8 mouse cellular contexts compared by ENCODE assay signal in genomic region chr13:67060786-67061358, GRCm38 (mm10). TPM values are rescaled to one million over a fixed set of nuclear protein-coding genes. Genes with fewer than 3 reads are reported as not detected.
DNase-seq lines count a peak whose midpoint lies in the region; ATAC-seq and TF ChIP-seq lines count a peak whose summit lies in the region.

Gene Zfp712, minus strand, starts transcription at chr13:67061170.

- H3K36me3 ChIP-seq in heart, embryonic 11.5 days (ENCODE audit: control insufficient read depth, insufficient read depth, low read length): no peaks in the 10 kb centered on the region
- H3K36me3 ChIP-seq in kidney, embryonic 16.5 days (ENCODE audit: insufficient read depth, low read length): no peaks in the 10 kb centered on the region
- no peaks in the 10 kb centered on the region for H3K36me3 ChIP-seq in liver, adult 2 months (ENCODE audit: control insufficient read depth, insufficient read depth, low read length)
- no peaks in the 10 kb centered on the region for H3K36me3 ChIP-seq in myocyte (ENCODE audit: control insufficient read depth, insufficient read depth)
- H3K36me3 ChIP-seq in splenic B cell, adult 2 months (ENCODE audit: control insufficient read depth, insufficient read depth, low read length, poor library complexity, severe bottlenecking): no peaks in the 10 kb centered on the region

- 1% methylated on average over 27 of the region's 27 CpGs for WGBS in heart, embryonic 11.5 days (ENCODE audit: insufficient replicate concordance)
- under 1% methylated on average over 27 of the region's 27 CpGs for WGBS in kidney, embryonic 16.5 days
- WGBS in liver, adult 2 months: under 1% methylated on average over 27 of the region's 27 CpGs

- no peak for TF ChIP-seq CTCF in liver, adult 2 months (IDR thresholded peaks at IDR 0.05; ENCODE audit: low read depth, low read length)

- peak; percentile 97 for TF ChIP-seq POLR2A in liver, adult 2 months (IDR thresholded peaks at IDR 0.05; ENCODE audit: extremely low read depth, insufficient read depth, low read length)
- peak; percentile 50 for TF ChIP-seq POLR2A in myocyte (IDR thresholded peaks at IDR 0.05; ENCODE audit: insufficient read length, low read depth)

- H3K9me3 ChIP-seq in heart, embryonic 11.5 days (replicated peaks; ENCODE audit: control insufficient read depth, low read length): no peaks in the 10 kb centered on the region
- 0 out of 2 replicates have a peak, but pooled peaks cover 2% of the 10 kb centered on the region for H3K9me3 ChIP-seq in kidney, embryonic 16.5 days (ENCODE audit: low read length)

- H3K4me2 ChIP-seq in heart, embryonic 11.5 days: peak within 1 kb of the TSS; percentile 86
- H3K4me2 ChIP-seq in kidney, embryonic 16.5 days (replicated peaks; ENCODE audit: low read depth, low read length): peak within 1 kb of the TSS; percentile 77
- H3K4me2 ChIP-seq in myocyte (ENCODE audit: low read depth): peak within 1 kb of the TSS; percentile 96

- peak; percentile 84 to 86 for DNase-seq in B cell, adult 2 months
- peak; percentile 99 for DNase-seq in brain, adult 2 months (ENCODE audit: low read depth, low spot score)
- DNase-seq in liver, adult 2 months (ENCODE audit: extremely low read depth, low read depth, low spot score): peak; percentile 96
- peak; percentile 90 for DNase-seq in splenic B cell, adult 2 months (ENCODE audit: low read depth, low spot score)

- peaks cover 3% of the 10 kb centered on the region; the same call in 1 of the 2 replicates for H3K4me1 ChIP-seq in heart, embryonic 11.5 days (ENCODE audit: control insufficient read depth, insufficient read depth, low read length)
- peaks cover 3% of the 10 kb centered on the region; the same call in 1 of the 2 replicates for H3K4me1 ChIP-seq in kidney, embryonic 16.5 days (ENCODE audit: insufficient read depth, low read length)
- no peaks in the 10 kb centered on the region for H3K4me1 ChIP-seq in liver, adult 2 months (ENCODE audit: control insufficient read depth, insufficient read depth, low read length)

- H3K9ac ChIP-seq in heart, embryonic 11.5 days (ENCODE audit: low read depth, low read length): peak within 1 kb of the TSS; percentile 74
- H3K9ac ChIP-seq in kidney, embryonic 16.5 days (replicated peaks; ENCODE audit: low read length): peak within 1 kb of the TSS; percentile 77
- H3K9ac ChIP-seq in liver, adult 2 months (ENCODE audit: low read depth, low read length): peak within 1 kb of the TSS; percentile 71

- no peaks in the 10 kb centered on the region; the same call in 1 of the 2 replicates for H3K79me2 ChIP-seq in liver, adult 2 months (ENCODE audit: control insufficient read depth, insufficient read depth, low read length)
- H3K79me2 ChIP-seq in myocyte (ENCODE audit: control insufficient read depth, insufficient read depth): no peaks in the 10 kb centered on the region

- H3K4me3 ChIP-seq in heart, embryonic 11.5 days (ENCODE audit: low read depth, low read length): peak within 1 kb of the TSS; percentile 71
- peak within 1 kb of the TSS; percentile 80 for H3K4me3 ChIP-seq in kidney, embryonic 16.5 days (ENCODE audit: low read length)
- peak within 1 kb of the TSS; percentile 65 for H3K4me3 ChIP-seq in liver, adult 2 months (ENCODE audit: insufficient read depth, low read depth, low read length)
- peak within 1 kb of the TSS; percentile 76 for H3K4me3 ChIP-seq in myocyte

- peak; percentile 100 for ATAC-seq in erythroblast, adult 5-6 weeks (replicated peaks; ENCODE audit: low FRiP score, poor library complexity, severe bottlenecking)
- peak; percentile 94 for ATAC-seq in heart, embryonic 11.5 days (replicated peaks; ENCODE audit: insufficient number of reproducible peaks, low FRiP score, low TSS enrichment)
- peak; percentile 98 for ATAC-seq in kidney, embryonic 16.5 days (ENCODE audit: low FRiP score, low TSS enrichment)

- no peak within 1 kb of the TSS for H3ac ChIP-seq in myocyte (ENCODE audit: control insufficient read depth, insufficient read length)

- no peaks in the 10 kb centered on the region for H3K27me3 ChIP-seq in heart, embryonic 11.5 days (ENCODE audit: control insufficient read depth, insufficient read depth, low read length)
- no peaks in the 10 kb centered on the region for H3K27me3 ChIP-seq in kidney, embryonic 16.5 days (ENCODE audit: insufficient read depth, low read length)
- H3K27me3 ChIP-seq in liver, adult 2 months (ENCODE audit: control insufficient read depth, insufficient read depth, low read length): no peaks in the 10 kb centered on the region
- H3K27me3 ChIP-seq in myocyte (ENCODE audit: control insufficient read depth, insufficient read depth, insufficient read length): no peaks in the 10 kb centered on the region
- no peaks in the 10 kb centered on the region for H3K27me3 ChIP-seq in splenic B cell, adult 2 months (ENCODE audit: control insufficient read depth, insufficient read depth, low read length, poor library complexity, severe bottlenecking)

- H3K27ac ChIP-seq in heart, embryonic 11.5 days (ENCODE audit: low read depth, low read length): peak within 1 kb of the TSS; percentile 87
- H3K27ac ChIP-seq in kidney, embryonic 16.5 days (ENCODE audit: low read length): peak within 1 kb of the TSS; percentile 90
- H3K27ac ChIP-seq in liver, adult 2 months (replicated peaks; ENCODE audit: insufficient read depth, low read depth, low read length): peak within 1 kb of the TSS; percentile 87

TF ChIP-seq in myocyte, 11 proteins besides CTCF, POLR2A, EP300 and RAD21:
- TF ChIP-seq MYOG (IDR thresholded peaks at IDR 0.05; ENCODE audit: control insufficient read depth in 1 of 3, insufficient read depth in 1 of 3, insufficient read length in 2 of 3, low read depth in 2 of 3): no peak
- TF ChIP-seq TCF3 (IDR thresholded peaks at IDR 0.05; ENCODE audit: insufficient read length, low read depth): no peak
TF ChIP-seq in myocyte: peak in this region for 0.

RNA-seq across cellular contexts. Expression of gene Zfp712, which starts in this region (rescaled TPM):
- total RNA-seq in erythroblast, adult 5-6 weeks (2015; ENCODE audit: low replicate concordance): 0.42 and 3.3 TPM in 2 replicates
- 1.0 and 2.1 TPM in 2 replicates for total RNA-seq in erythroblast, adult 5-6 weeks (2017; ENCODE audit: low replicate concordance)
- polyA plus RNA-seq in heart, embryonic 11.5 days (2014; fragmentation: Nextera tagmentation; extraction: Ambion mirVana): 2.2 and 2.5 TPM in 2 replicates
- polyA plus RNA-seq in kidney, embryonic 16.5 days (2015; fragmentation: Nextera tagmentation; extraction: Ambion mirVana): 3.6 and 3.9 TPM in 2 replicates
- 1.3 TPM in 2 replicates for total RNA-seq in liver, adult 2 months (2014; rRNA removed)
- polyA plus RNA-seq in liver, adult 2 months (2012; rRNA removed): 0.04 and 0.05 TPM in 2 replicates
- 0.19 TPM for polyA plus RNA-seq in myocyte (2012; fragmentation: generic; extraction: Trizol)

Comparison
In these comparisons a context has a peak if more than half of its experiments do, and no peak if none do; other contexts are left out.
1. Peak in every context shown above with its lines: DNase-seq, ATAC-seq, H3K4me3 ChIP-seq and H3K27ac ChIP-seq.